Mouse (Mus musculus): ENCODE measurements around the gene Insig2. TPM values are rescaled to one million over a fixed set of nuclear protein-coding genes. Genes with fewer than 3 reads are reported as not detected.

Insig2 gene
- total RNA-seq (2022): 10 to 100 TPM; 54.8 to 70.6 (median 64.6) TPM

GRCm38 (mm10) chr1:121332485-121332884 lies at the start of gene Insig2:
TSS of gene Insig2 (minus strand) at chr1:121332589.
- DNase-seq (ENCODE audit: low spot score): no peak

- no peak for DNase-seq (ENCODE audit: low spot score)
Observed at GRCm38 (mm10) chr1:121381562-121381961, 49.2 kb upstream of the Insig2 start.

GRCm38 (mm10) chr1:121380033-121380432 lies 47.6 kb upstream of the Insig2 start:
- no peak for DNase-seq (ENCODE audit: low spot score)

- no peak for DNase-seq (ENCODE audit: low spot score)
Observed at GRCm38 (mm10) chr1:121377901-121378300, 45.5 kb upstream of the Insig2 start.

- DNase-seq (ENCODE audit: low spot score): no peak
Observed at GRCm38 (mm10) chr1:121377410-121377809, 45.0 kb upstream of the Insig2 start.

- DNase-seq (ENCODE audit: low spot score): no peak
Observed at GRCm38 (mm10) chr1:121373631-121374030, 41.2 kb upstream of the Insig2 start.

GRCm38 (mm10) chr1:121372656-121373055 lies 40.3 kb upstream of the Insig2 start:
- no peak for DNase-seq (ENCODE audit: low spot score)

- no peak for DNase-seq (ENCODE audit: low spot score)
Observed at GRCm38 (mm10) chr1:121371449-121371848, 39.1 kb upstream of the Insig2 start.

GRCm38 (mm10) chr1:121367257-121367656 lies 34.9 kb upstream of the Insig2 start:
- DNase-seq (ENCODE audit: low spot score): no peak

- no peak for DNase-seq (ENCODE audit: low spot score)
Observed at GRCm38 (mm10) chr1:121360561-121360960, 28.2 kb upstream of the Insig2 start.

GRCm38 (mm10) chr1:121359680-121360079 lies 27.3 kb upstream of the Insig2 start:
- no peak for DNase-seq (ENCODE audit: low spot score)

GRCm38 (mm10) chr1:121353779-121354178 lies 21.4 kb upstream of the Insig2 start:
- DNase-seq (ENCODE audit: low spot score): no peak

GRCm38 (mm10) chr1:121351037-121351436 lies 18.6 kb upstream of the Insig2 start:
- no peak for DNase-seq (ENCODE audit: low spot score)

- no peak for DNase-seq (ENCODE audit: low spot score)
Observed at GRCm38 (mm10) chr1:121350616-121351015, 18.2 kb upstream of the Insig2 start.

GRCm38 (mm10) chr1:121348875-121349847 lies 16.8 kb upstream of the Insig2 start:
- DNase-seq (ENCODE audit: low spot score): no peak

- DNase-seq (ENCODE audit: low spot score): no peak
Observed at GRCm38 (mm10) chr1:121343966-121344365, 11.6 kb upstream of the Insig2 start.

GRCm38 (mm10) chr1:121335789-121336188 lies 3.4 kb upstream of the Insig2 start:
- no peak for DNase-seq (ENCODE audit: low spot score)

- DNase-seq (ENCODE audit: low spot score): no peak
Observed at GRCm38 (mm10) chr1:121333986-121334703, 1.8 kb upstream of the Insig2 start.

- DNase-seq (ENCODE audit: low spot score): no peak
Observed at GRCm38 (mm10) chr1:121330621-121331020, 1.8 kb downstream of the Insig2 start.

- DNase-seq (ENCODE audit: low spot score): peak; percentile 79
Observed at GRCm38 (mm10) chr1:121329391-121329790, 3.0 kb downstream of the Insig2 start.

GRCm38 (mm10) chr1:121328193-121328555 lies 4.2 kb downstream of the Insig2 start:
- no peak for DNase-seq (ENCODE audit: low spot score)

- peak; percentile 92 for DNase-seq (ENCODE audit: low spot score)
Observed at GRCm38 (mm10) chr1:121327344-121328192, 4.8 kb downstream of the Insig2 start.
